Comparison of ENCODE assay signal across 9 mouse cellular contexts in the genomic region with DNA sequence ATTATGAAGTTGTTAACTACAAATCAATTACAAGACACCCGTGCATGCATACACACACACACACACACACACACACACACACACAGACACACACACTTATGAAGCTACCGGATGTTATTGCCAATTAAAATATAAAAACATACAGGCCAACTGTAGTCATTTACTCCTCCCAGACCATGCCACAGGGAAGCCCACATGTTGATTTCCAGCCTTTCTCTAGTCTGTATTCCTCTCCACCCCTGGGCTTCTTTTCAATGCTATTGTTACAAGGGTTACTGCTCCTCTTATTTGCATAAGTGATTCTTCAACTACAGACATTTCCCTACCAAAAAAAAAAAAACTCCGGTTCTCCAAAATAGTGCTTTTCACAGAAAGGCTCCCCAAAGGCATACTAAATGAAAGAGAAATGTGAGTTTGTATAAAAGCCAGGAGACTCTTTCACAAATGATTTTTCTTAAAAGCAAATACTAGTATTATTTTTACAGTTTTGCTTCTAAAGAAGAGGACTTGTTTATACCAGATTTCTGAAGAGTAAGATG.
DNase-seq lines count a peak whose midpoint lies in the region; ATAC-seq and TF ChIP-seq lines count a peak whose summit lies in the region.
"Had no signal": no experiment of that assay in that cellular context is flagged by ENCODE, and none has a peak within 500 bp of the region (broad histone marks: within the 10 kb centered on the region; RNA-seq: fewer than 3 reads in every experiment).

No protein-coding gene starts in this region.

- TF ChIP-seq CTCF in left cerebral cortex, adult 2 months (IDR thresholded peaks at IDR 0.05), result no peak

- no peaks in the 10 kb centered on the region for H3K9me3 ChIP-seq in forebrain, embryonic 11.5 days (ENCODE audit: control insufficient read depth, low read length)
- H3K9me3 ChIP-seq in hindbrain, embryonic 15.5 days, result no peaks in the 10 kb centered on the region
- no peaks in the 10 kb centered on the region for H3K9me3 ChIP-seq in neural tube, embryonic 14.5 days (ENCODE audit: control insufficient read depth, low read length)

- intact Hi-C loops in left cerebral cortex, adult 2 months (cut with DNase I), result loop anchor here (5.0 kb wide), 1 partner anchor 204 kb away; no protein-coding TSS in a partner anchor
- intact Hi-C loops in left cerebral cortex, postnatal 36 days (cut with DNase I), result no loop called here

- H3K36me3 ChIP-seq in forebrain, embryonic 11.5 days (ENCODE audit: control insufficient read depth, insufficient read depth, low read length), result no peaks in the 10 kb centered on the region; the same call in 1 of the 2 replicates
- 0 out of 2 replicates have a peak, but pooled peaks cover 2% of the 10 kb centered on the region for H3K36me3 ChIP-seq in hindbrain, embryonic 15.5 days
- no peaks in the 10 kb centered on the region for H3K36me3 ChIP-seq in neural tube, embryonic 14.5 days (ENCODE audit: control insufficient read depth, insufficient read depth, low read length)

- ATAC-seq in forebrain, embryonic 11.5 days (replicated peaks; ENCODE audit: low FRiP score), result peak; percentile 45
- ATAC-seq in hindbrain, embryonic 15.5 days (ENCODE audit: low FRiP score, low read depth), result no peak
- ATAC-seq in neural tube, embryonic 14.5 days (ENCODE audit: low read depth), result 0 out of 2 replicates have a peak, but pooled peaks have one; percentile 41

- H3K9ac ChIP-seq in forebrain, embryonic 11.5 days (ENCODE audit: low read length), result no peak overlapping the region
- no peak overlapping the region for H3K9ac ChIP-seq in hindbrain, embryonic 15.5 days
- H3K9ac ChIP-seq in neural tube, embryonic 14.5 days (replicated peaks; ENCODE audit: low read depth, low read length), result no peak overlapping the region
- H3K9ac ChIP-seq: liver, embryonic 14.5 days had no signal

- peak overlapping the region; percentile 30; the same call in 1 of the 2 replicates for H3K27ac ChIP-seq in left cerebral cortex, adult 2 months
- peak overlapping the region; percentile 92 for H3K27ac ChIP-seq in forebrain, embryonic 11.5 days (ENCODE audit: low read depth, low read length)
- H3K27ac ChIP-seq in hindbrain, embryonic 15.5 days (replicated peaks), result peak overlapping the region; percentile 66
- H3K27ac ChIP-seq in neural tube, embryonic 14.5 days (ENCODE audit: low read depth, low read length), result no peak overlapping the region
- H3K27ac ChIP-seq: liver, embryonic 14.5 days had no signal

- DNase-seq in left cerebral cortex, adult 2 months (ENCODE audit: extremely low spot score in 1 of 2, low spot score in 2 of 2), result no peak
- DNase-seq in left cerebral cortex, postnatal 36 days (ENCODE audit: low spot score in 2 of 2), result no peak
- no peak for DNase-seq in forebrain, embryonic 11.5 days (ENCODE audit: low spot score)
- no peak for DNase-seq in frontal cortex, postnatal 10 days (ENCODE audit: low spot score in 2 of 2)
- DNase-seq in cerebellum, adult 8-10 months, result no peak

- peaks cover 9% of the 10 kb centered on the region; the same call in 1 of the 2 replicates for H3K4me1 ChIP-seq in forebrain, embryonic 11.5 days (replicated peaks; ENCODE audit: control insufficient read depth, insufficient read depth, low read length)
- peaks cover 34% of the 10 kb centered on the region for H3K4me1 ChIP-seq in hindbrain, embryonic 15.5 days (replicated peaks)
- H3K4me1 ChIP-seq in neural tube, embryonic 14.5 days (ENCODE audit: control insufficient read depth, insufficient read depth, low read length), result 0 out of 2 replicates have a peak, but pooled peaks cover 7% of the 10 kb centered on the region

- no peak overlapping the region for H3K4me2 ChIP-seq in forebrain, embryonic 11.5 days (ENCODE audit: low read depth, low read length, severe bottlenecking)
- H3K4me2 ChIP-seq in hindbrain, embryonic 15.5 days, result peak overlapping the region; percentile 32; the same call in 1 of the 2 replicates
- no peak overlapping the region for H3K4me2 ChIP-seq in neural tube, embryonic 14.5 days (ENCODE audit: low read depth, low read length)

- H3K4me3 ChIP-seq in left cerebral cortex, adult 2 months, result no peak overlapping the region
- no peak overlapping the region for H3K4me3 ChIP-seq in forebrain, embryonic 11.5 days (ENCODE audit: low read depth, low read length)
- no peak overlapping the region for H3K4me3 ChIP-seq in hindbrain, embryonic 15.5 days
- H3K4me3 ChIP-seq in neural tube, embryonic 14.5 days (ENCODE audit: low read depth, low read length), result no peak overlapping the region
- H3K4me3 ChIP-seq: myocyte had no signal

- no peaks in the 10 kb centered on the region for H3K27me3 ChIP-seq in forebrain, embryonic 11.5 days (ENCODE audit: control insufficient read depth, insufficient read depth, low read length)
- H3K27me3 ChIP-seq in hindbrain, embryonic 15.5 days, result no peaks in the 10 kb centered on the region
- H3K27me3 ChIP-seq in neural tube, embryonic 14.5 days (ENCODE audit: control insufficient read depth, insufficient read depth, low read length), result no peaks in the 10 kb centered on the region

- 51% methylated on average over 3 of the region's 3 CpGs for WGBS in forebrain, embryonic 11.5 days
- 22% methylated on average over 3 of the region's 3 CpGs for WGBS in hindbrain, embryonic 15.5 days
- WGBS in neural tube, embryonic 14.5 days, result 27% methylated on average over 3 of the region's 3 CpGs
